Mouse (Mus musculus): ENCODE data around the gene Zfp398.

Zfp398 gene

GRCm38 (mm10) chr6:47835482-47835983 is at the start of gene Zfp398:
TSS of gene Zfp398 (plus strand) at chr6:47835661.
- DNase-seq (ENCODE audit: extremely low read depth, low read depth, low spot score), result no peak

- DNase-seq (ENCODE audit: extremely low read depth, low read depth, low spot score), result no peak
These were observed 47.3 kb upstream of the Zfp398 start for GRCm38 (mm10) chr6:47787941-47788736.

- DNase-seq (ENCODE audit: extremely low read depth, low read depth, low spot score), result no peak
These were observed 46.6 kb upstream of the Zfp398 start for GRCm38 (mm10) chr6:47788821-47789220.

- no peak for DNase-seq (ENCODE audit: extremely low read depth, low read depth, low spot score)
These were observed 44.7 kb upstream of the Zfp398 start for GRCm38 (mm10) chr6:47790745-47791144.

GRCm38 (mm10) chr6:47792533-47792932 is 42.9 kb upstream of the Zfp398 start:
- DNase-seq (ENCODE audit: extremely low read depth, low read depth, low spot score), result no peak

- no peak for DNase-seq (ENCODE audit: extremely low read depth, low read depth, low spot score)
These were observed 42.2 kb upstream of the Zfp398 start for GRCm38 (mm10) chr6:47793284-47793683.

- DNase-seq (ENCODE audit: extremely low read depth, low read depth, low spot score), result no peak
These were observed 41.2 kb upstream of the Zfp398 start for GRCm38 (mm10) chr6:47794106-47794830.

- DNase-seq (ENCODE audit: extremely low read depth, low read depth, low spot score), result no peak
These were observed 36.4 kb upstream of the Zfp398 start for GRCm38 (mm10) chr6:47799079-47799478.

- DNase-seq (ENCODE audit: extremely low read depth, low read depth, low spot score), result no peak
These were observed 29.9 kb upstream of the Zfp398 start for GRCm38 (mm10) chr6:47805520-47805919.

GRCm38 (mm10) chr6:47807419-47807818 is 28.0 kb upstream of the Zfp398 start:
- no peak for DNase-seq (ENCODE audit: extremely low read depth, low read depth, low spot score)

GRCm38 (mm10) chr6:47808545-47808944 is 26.9 kb upstream of the Zfp398 start:
- no peak for DNase-seq (ENCODE audit: extremely low read depth, low read depth, low spot score)

- no peak for DNase-seq (ENCODE audit: extremely low read depth, low read depth, low spot score)
These were observed 26.4 kb upstream of the Zfp398 start for GRCm38 (mm10) chr6:47809053-47809452.

GRCm38 (mm10) chr6:47810181-47810580 is 25.3 kb upstream of the Zfp398 start:
- DNase-seq (ENCODE audit: extremely low read depth, low read depth, low spot score), result no peak

- DNase-seq (ENCODE audit: extremely low read depth, low read depth, low spot score), result no peak
These were observed 24.1 kb upstream of the Zfp398 start for GRCm38 (mm10) chr6:47811324-47811723.

GRCm38 (mm10) chr6:47812271-47812915 is 23.1 kb upstream of the Zfp398 start:
- no peak for DNase-seq (ENCODE audit: extremely low read depth, low read depth, low spot score)

GRCm38 (mm10) chr6:47813257-47813878 is 22.1 kb upstream of the Zfp398 start, which contains the start of gene Pdia4:
TSS of gene Pdia4 (minus strand) at chr6:47813430.
- DNase-seq (ENCODE audit: extremely low read depth, low read depth, low spot score), result peak; percentile 92

GRCm38 (mm10) chr6:47816151-47816550 is 19.3 kb upstream of the Zfp398 start:
- DNase-seq (ENCODE audit: extremely low read depth, low read depth, low spot score), result no peak

GRCm38 (mm10) chr6:47818721-47819120 is 16.7 kb upstream of the Zfp398 start:
- DNase-seq (ENCODE audit: extremely low read depth, low read depth, low spot score), result no peak

GRCm38 (mm10) chr6:47819626-47820325 is 15.7 kb upstream of the Zfp398 start:
- no peak for DNase-seq (ENCODE audit: extremely low read depth, low read depth, low spot score)

GRCm38 (mm10) chr6:47821236-47821635 is 14.2 kb upstream of the Zfp398 start:
- DNase-seq (ENCODE audit: extremely low read depth, low read depth, low spot score), result no peak

Measured in fat pad, adult 2 months (tissue).